In the genomic region with DNA sequence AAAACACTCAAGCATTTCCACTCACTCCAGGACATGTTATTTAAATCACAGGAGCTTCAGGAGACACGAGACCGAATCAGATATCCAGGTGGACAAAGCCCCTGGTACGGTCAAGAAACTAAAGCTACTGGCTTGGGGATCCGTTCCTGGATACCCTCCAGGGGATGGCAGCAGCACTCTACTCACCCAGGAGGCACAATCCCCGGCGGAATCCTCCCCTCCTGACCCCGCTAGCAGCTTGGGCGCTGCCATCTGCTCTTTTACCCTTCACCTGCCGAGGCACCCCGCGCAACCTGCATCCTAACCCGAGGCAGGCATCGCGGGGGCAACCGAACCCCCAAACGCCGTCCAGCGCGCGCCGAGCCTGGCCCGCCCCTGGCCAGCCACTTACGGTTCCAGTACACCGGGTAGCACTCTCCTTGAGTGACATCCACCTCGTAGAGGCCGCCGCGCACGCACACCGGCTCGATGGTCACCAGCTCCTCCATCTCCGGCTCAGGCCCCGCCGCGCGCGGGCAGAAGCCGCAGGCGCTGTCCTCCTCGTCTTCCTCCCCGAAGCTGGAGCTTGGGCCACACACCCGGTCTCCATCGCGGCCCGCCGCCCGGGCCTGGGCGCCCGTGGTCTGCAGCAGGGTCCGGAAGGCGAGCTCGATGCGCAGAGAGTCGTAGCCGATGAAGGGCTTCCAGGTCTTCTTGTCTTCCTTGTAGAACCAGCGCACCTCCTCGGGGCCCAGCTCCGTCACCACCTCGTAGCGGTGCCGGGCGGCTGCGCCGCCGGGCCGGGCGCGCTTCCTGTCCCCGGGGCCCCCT, we compare ENCODE assay signal across 7 mouse cellular contexts. TPM values are rescaled to one million over a fixed set of nuclear protein-coding genes. Genes with fewer than 3 reads are reported as not detected.
DNase-seq lines count a peak whose midpoint lies in the region; ATAC-seq lines count a peak whose summit lies in the region.

No protein-coding gene starts in this region.

- H3K4me3 ChIP-seq in midbrain, embryonic 10.5 days, result peak overlapping the region; percentile 67

- peak overlapping the region; percentile 92 for H3K27ac ChIP-seq in midbrain, embryonic 10.5 days (replicated peaks)

- no peaks in the 10 kb centered on the region for H3K36me3 ChIP-seq in midbrain, embryonic 10.5 days

- peak; percentile 62 for DNase-seq in embryo, embryonic 10 days (ENCODE audit: low spot score)
- peak; percentile 48 for DNase-seq in gastrocnemius, postnatal 14 days
- peak; percentile 59 to 69 for DNase-seq in left cerebral cortex, postnatal 36 days (ENCODE audit: low spot score in 2 of 2)
- peak; percentile 79 for DNase-seq in midbrain, embryonic 10.5 days (ENCODE audit: low spot score)
- peak; percentile 11 for DNase-seq in skeletal muscle tissue, adult 2 months (ENCODE audit: low read depth, low spot score)

- peaks cover 30% of the 10 kb centered on the region for H3K4me1 ChIP-seq in midbrain, embryonic 10.5 days

- peak; percentile 10 for ATAC-seq in activated CD4-positive, CD25-positive, alpha-beta regulatory T cell, adult 4 months
- ATAC-seq in inflammation-experienced regulatory T-cells, adult 6 months, result peak; percentile 22

- WGBS in midbrain, embryonic 10.5 days, result under 1% methylated on average over 69 of the region's 69 CpGs

- intact Hi-C loops in gastrocnemius, postnatal 14 days (cut with DNase I; ENCODE audit: low total_unique reads), result no loop called here
- intact Hi-C loops in left cerebral cortex, postnatal 36 days (cut with DNase I), result loop anchor here (5.0 kb wide), 1 partner anchor 40 kb away; no protein-coding TSS in a partner anchor

- H3K9me3 ChIP-seq in midbrain, embryonic 10.5 days (replicated peaks), result no peaks in the 10 kb centered on the region

- H3K27me3 ChIP-seq in midbrain, embryonic 10.5 days (ENCODE audit: low read depth, poor library complexity, severe bottlenecking), result no peaks in the 10 kb centered on the region

RNA-seq across cellular contexts. Expression of gene Ddhd1, which starts 0.9 kb away (rescaled TPM):
- 10 to 100 TPM in 1 of 2 experiments, 1 to 10 TPM in 1; 7.7 to 13.8 TPM for polyA plus RNA-seq in activated CD4-positive, CD25-positive, alpha-beta regulatory T cell, adult 4 months (2017; shearing (Covaris generic))
- 1 to 10 TPM; 4.5 to 5.3 TPM for total RNA-seq in gastrocnemius, postnatal 14 days (2021)
- polyA plus RNA-seq in inflammation-experienced regulatory T-cells, adult 6 months (2017; shearing (Covaris generic)), result 10 to 100 TPM; 10.9 to 20.3 (median 13.7) TPM
- total RNA-seq in left cerebral cortex, postnatal 36 days (2021), result 10 to 100 TPM; 70.1 to 92.5 TPM
- 5.6 and 6.9 TPM in 2 replicates for polyA plus RNA-seq in midbrain, embryonic 10.5 days (2016; fragmentation: Nextera tagmentation; extraction: Ambion mirVana)

Comparison
In these comparisons a context has a peak if more than half of its experiments do, and no peak if none do; other contexts are left out.
1. Peak in every context shown above with its lines: DNase-seq, ATAC-seq, H3K4me3 ChIP-seq and H3K27ac ChIP-seq.
2. DNase-seq: peak in every context shown above with its lines; median percentile 79 in midbrain, embryonic 10.5 days; 64 in left cerebral cortex, postnatal 36 days; 62 in embryo, embryonic 10 days; 48 in gastrocnemius, postnatal 14 days; 11 in skeletal muscle tissue, adult 2 months.